ENCODE assay signal across 46 mouse cellular contexts in the genomic region with DNA sequence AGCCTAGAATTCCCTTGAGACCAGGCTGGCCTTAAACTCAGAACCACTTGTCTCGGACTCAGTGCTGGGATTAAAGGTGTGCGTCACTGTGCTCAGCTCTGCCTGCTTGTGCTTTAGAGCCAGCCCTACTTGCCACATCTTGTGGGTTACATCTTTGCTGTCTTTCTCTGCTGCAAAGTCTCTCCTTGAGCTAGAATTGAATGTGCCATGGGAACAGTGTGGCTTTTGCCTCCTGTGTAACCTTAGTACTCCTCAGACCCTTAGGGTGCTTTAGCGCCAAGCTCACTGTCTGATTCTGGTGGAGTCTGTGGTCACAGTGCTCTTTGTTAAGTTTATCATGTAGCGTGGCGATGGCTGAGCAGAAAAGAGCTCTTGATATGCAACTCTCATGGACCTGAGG. TPM values are rescaled to one million over a fixed set of nuclear protein-coding genes. Genes with fewer than 3 reads are reported as not detected.
"Had no signal": no experiment of that assay in that cellular context is flagged by ENCODE, and none has a peak within 500 bp of the region (broad histone marks: within the 10 kb centered on the region; RNA-seq: fewer than 3 reads in every experiment).

No protein-coding gene starts in this region.

- H3K9me3 ChIP-seq: limb, embryonic 10.5 days; limb, embryonic 15.5 days; liver, embryonic 13.5 days; liver, embryonic 15.5 days; lung, embryonic 15.5 days; megakaryocyte, embryonic 14.5 days; midbrain, embryonic 10.5 days; midbrain, embryonic 12.5 days; midbrain, embryonic 13.5 days; midbrain, embryonic 15.5 days; neural tube, embryonic 12.5 days had no signal

- H3K27ac ChIP-seq: limb, embryonic 10.5 days; limb, embryonic 12.5 days; limb, embryonic 13.5 days; limb, embryonic 15.5 days; liver, embryonic 12.5 days; liver, embryonic 13.5 days; liver, embryonic 14.5 days; liver, embryonic 15.5 days; lung, embryonic 15.5 days; macrophage; midbrain, embryonic 10.5 days; midbrain, embryonic 12.5 days; midbrain, embryonic 13.5 days; midbrain, embryonic 15.5 days; neural tube, embryonic 12.5 days had no signal

- H3K4me3 ChIP-seq: limb, embryonic 10.5 days; limb, embryonic 12.5 days; limb, embryonic 13.5 days; limb, embryonic 15.5 days; liver, embryonic 12.5 days; liver, embryonic 13.5 days; liver, embryonic 15.5 days; lung, embryonic 15.5 days; megakaryocyte, embryonic 14.5 days; midbrain, embryonic 10.5 days; midbrain, embryonic 12.5 days; midbrain, embryonic 13.5 days; midbrain, embryonic 15.5 days; myocyte; neural tube, embryonic 12.5 days had no signal

- H3K4me1 ChIP-seq: limb, embryonic 10.5 days; limb, embryonic 12.5 days; limb, embryonic 13.5 days; limb, embryonic 15.5 days; liver, embryonic 12.5 days; liver, embryonic 13.5 days; liver, embryonic 15.5 days; lung, embryonic 15.5 days; midbrain, embryonic 10.5 days; midbrain, embryonic 12.5 days; midbrain, embryonic 13.5 days; midbrain, embryonic 15.5 days; neural tube, embryonic 12.5 days had no signal

- DNase-seq: left cerebral cortex, postnatal 4 days; liver; liver, embryonic 13.5 days; liver, postnatal 0 days; lung, adult 18-20 months; lung, adult 2 months; lung, embryonic 14.5 days; lung, postnatal 10 days; lung, postnatal 14 days; lung, postnatal 36 days; lung, postnatal 4 days; midbrain, embryonic 14.5 days had no signal

- H3K27me3 ChIP-seq: limb, embryonic 12.5 days; limb, embryonic 13.5 days; limb, embryonic 15.5 days; liver, embryonic 12.5 days; liver, embryonic 13.5 days; liver, embryonic 15.5 days; lung, embryonic 15.5 days; megakaryocyte, embryonic 14.5 days; midbrain, embryonic 12.5 days; midbrain, embryonic 13.5 days; midbrain, embryonic 15.5 days; neural tube, embryonic 12.5 days had no signal

RNA-seq across cellular contexts. Expression of a gene that starts 15.1 kb away (rescaled TPM):
- total RNA-seq: left cerebral cortex, postnatal 10 days; left cerebral cortex, postnatal 14 days; left cerebral cortex, postnatal 25 days; left cerebral cortex, postnatal 36 days; left cerebral cortex, postnatal 4 days; liver, adult 2 months; megakaryocyte progenitor cell, adult 5-6 weeks; megakaryocyte, adult 5-6 weeks; megakaryocyte-erythroid progenitor cell, adult 5-6 weeks; monocyte, adult 5-6 weeks had no signal
- polyA plus RNA-seq: limb, embryonic 10.5 days; limb, embryonic 12.5 days; limb, embryonic 13.5 days; limb, embryonic 14.5 days; limb, embryonic 15.5 days; liver, adult 2 months; liver, embryonic 11.5 days; liver, embryonic 13.5 days; liver, embryonic 14.5 days; liver, embryonic 15.5 days; liver, embryonic 16.5 days; liver, postnatal 0 days; lung, adult 2 months; lung, embryonic 14.5 days; lung, embryonic 15.5 days; lung, embryonic 16.5 days; lung, postnatal 0 days; macrophage; midbrain, embryonic 10.5 days; midbrain, embryonic 11.5 days; midbrain, embryonic 12.5 days; midbrain, embryonic 13.5 days; midbrain, embryonic 14.5 days; midbrain, embryonic 15.5 days; midbrain, embryonic 16.5 days; midbrain, postnatal 0 days; neural tube, embryonic 11.5 days; neural tube, embryonic 12.5 days had no signal
